Mouse (Mus musculus): ENCODE data around the gene Prrt2. TPM values are rescaled to one million over a fixed set of nuclear protein-coding genes. Genes with fewer than 3 reads are reported as not detected.
A peak's percentile ranks its signal among the peaks of the same experiment; 100 is the strongest.

Gene Prrt2
- polyA plus RNA-seq, 1 experiment from 2014 or later: 9.6 TPM

DNA sequence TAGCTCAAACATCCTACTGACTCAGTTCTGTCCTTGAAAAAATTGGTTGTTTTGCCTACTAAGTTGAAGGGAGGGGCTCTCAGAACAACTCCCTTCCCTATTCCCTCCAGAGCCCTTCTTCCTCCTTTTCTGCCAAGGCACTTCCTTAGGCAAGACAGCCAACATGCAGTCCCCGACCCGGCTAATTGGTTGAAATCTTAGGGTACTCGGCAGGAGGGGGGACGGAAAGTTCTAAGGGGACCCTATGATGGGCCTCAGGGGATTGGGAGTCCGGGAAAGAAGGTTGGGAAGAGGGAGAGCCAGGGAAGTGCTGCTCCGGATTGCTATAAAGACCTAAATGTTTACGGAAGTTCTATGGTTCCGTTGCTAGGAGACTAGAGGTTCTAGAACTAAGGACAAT, 45.5 kb downstream of the Prrt2 start:
- Histone ChIP-seq H3K36me3 (ENCODE audit: control insufficient read depth, insufficient read depth, low read length) (peaks cover 27% of the 10 kb centered on the region), H3K27ac (ENCODE audit: low read depth, low read length) (peak overlapping the region; percentile 97), H3K4me2 (replicated peaks; ENCODE audit: low read depth, low read length) (peak overlapping the region; percentile 58), H3K4me1 (ENCODE audit: control insufficient read depth, insufficient read depth, low read length) (peaks cover 4% of the 10 kb centered on the region; the same call in 1 of the 2 replicates), H3K9ac (ENCODE audit: low read depth, low read length) (peak overlapping the region; percentile 42), H3K4me3 (ENCODE audit: low read length) (peak overlapping the region; percentile 100), H3K9me3 (ENCODE audit: control insufficient read depth, low read length) (no peaks in the 10 kb centered on the region), H3K27me3 (ENCODE audit: control insufficient read depth, insufficient read depth, low read length) (no peaks in the 10 kb centered on the region)
- WGBS: 14% methylated on average over 8 of the region's 8 CpGs
- peak; percentile 30; the same call in 1 of the 2 replicates for ATAC-seq (ENCODE audit: low FRiP score, low TSS enrichment)

Small RNA genes within 50 kb of the gene (microRNA-seq; reads per million reads assigned to microRNA genes)
- not detected for gene Gm44343

Other genes starting within 250 kb of the Prrt2 start
- 87.5 and 94.5 TPM in 2 replicates for gene Ypel3, start 244.3 kb downstream of the Prrt2 start, polyA plus RNA-seq (2014; fragmentation: Nextera tagmentation; extraction: Ambion mirVana)
- gene Tbx6, start 239.7 kb downstream of the Prrt2 start, polyA plus RNA-seq (2014; fragmentation: Nextera tagmentation; extraction: Ambion mirVana): 0.24 and 0.36 TPM in 2 replicates
- 294 and 371 TPM in 2 replicates for gene Ppp4c, start 228.7 kb downstream of the Prrt2 start, polyA plus RNA-seq (2014; fragmentation: Nextera tagmentation; extraction: Ambion mirVana)
- 0.15 TPM in 1 of 2 replicates, not detected in the other for gene Fam57b, start 223.5 kb downstream of the Prrt2 start, polyA plus RNA-seq (2014; fragmentation: Nextera tagmentation; extraction: Ambion mirVana)
- gene 4930451I11Rik, start 189.6 kb downstream of the Prrt2 start, polyA plus RNA-seq (2014; fragmentation: Nextera tagmentation; extraction: Ambion mirVana): not detected in 2 replicates
- gene Doc2a, start 173.8 kb downstream of the Prrt2 start, polyA plus RNA-seq (2014; fragmentation: Nextera tagmentation; extraction: Ambion mirVana): 7.2 and 8.8 TPM in 2 replicates
- gene Hirip3, start 159.2 kb downstream of the Prrt2 start, polyA plus RNA-seq (2014; fragmentation: Nextera tagmentation; extraction: Ambion mirVana): 22.8 and 23.5 TPM in 2 replicates
- gene Ino80e, start 158.8 kb downstream of the Prrt2 start, polyA plus RNA-seq (2014; fragmentation: Nextera tagmentation; extraction: Ambion mirVana): 92.4 and 94.0 TPM in 2 replicates
- 24.9 and 29.2 TPM in 2 replicates for gene Taok2, start 136.5 kb downstream of the Prrt2 start, polyA plus RNA-seq (2014; fragmentation: Nextera tagmentation; extraction: Ambion mirVana)
- gene Tmem219, start 98.3 kb downstream of the Prrt2 start, polyA plus RNA-seq (2014; fragmentation: Nextera tagmentation; extraction: Ambion mirVana): 27.4 and 30.5 TPM in 2 replicates
- gene Kctd13, start 92.3 kb downstream of the Prrt2 start, polyA plus RNA-seq (2014; fragmentation: Nextera tagmentation; extraction: Ambion mirVana): 13.1 and 19.4 TPM in 2 replicates
- 0.16 and 0.34 TPM in 2 replicates for gene Asphd1, start 71.6 kb downstream of the Prrt2 start, polyA plus RNA-seq (2014; fragmentation: Nextera tagmentation; extraction: Ambion mirVana)
- gene Sez6l2, start 70.6 kb downstream of the Prrt2 start, polyA plus RNA-seq (2014; fragmentation: Nextera tagmentation; extraction: Ambion mirVana): 1.1 and 1.7 TPM in 2 replicates
- gene Cdipt, start 45.3 kb downstream of the Prrt2 start, polyA plus RNA-seq (2014; fragmentation: Nextera tagmentation; extraction: Ambion mirVana): 77.4 and 89.1 TPM in 2 replicates
- gene Cdiptos, start 45.1 kb downstream of the Prrt2 start, polyA plus RNA-seq (2014; fragmentation: Nextera tagmentation; extraction: Ambion mirVana): 1.3 and 2.5 TPM in 2 replicates
- 7.7 and 9.7 TPM in 2 replicates for gene Mvp, start 6.6 kb downstream of the Prrt2 start, polyA plus RNA-seq (2014; fragmentation: Nextera tagmentation; extraction: Ambion mirVana)
- 0.31 and 0.38 TPM in 2 replicates for gene Pagr1b, start 4.7 kb downstream of the Prrt2 start, polyA plus RNA-seq (2014; fragmentation: Nextera tagmentation; extraction: Ambion mirVana)
- 41.3 and 89.2 TPM in 2 replicates for gene Pagr1a, start 3.9 kb downstream of the Prrt2 start, polyA plus RNA-seq (2014; fragmentation: Nextera tagmentation; extraction: Ambion mirVana)
- gene Gm42742, start 114 bp downstream of the Prrt2 start, polyA plus RNA-seq (2014; fragmentation: Nextera tagmentation; extraction: Ambion mirVana): 21.8 and 65.4 TPM in 2 replicates
- 73.1 and 77.6 TPM in 2 replicates for gene Maz, start 5.8 kb upstream of the Prrt2 start, polyA plus RNA-seq (2014; fragmentation: Nextera tagmentation; extraction: Ambion mirVana)
- 129 and 151 TPM in 2 replicates for gene Kif22, start 21.3 kb upstream of the Prrt2 start, polyA plus RNA-seq (2014; fragmentation: Nextera tagmentation; extraction: Ambion mirVana)
- gene Zg16, start 66.1 kb upstream of the Prrt2 start, polyA plus RNA-seq (2014; fragmentation: Nextera tagmentation; extraction: Ambion mirVana): not detected in 2 replicates
- 3.5 TPM in 2 replicates for gene AI467606, start 70.1 kb upstream of the Prrt2 start, polyA plus RNA-seq (2014; fragmentation: Nextera tagmentation; extraction: Ambion mirVana)
- 8.9 and 13.0 TPM in 2 replicates for gene Qprt, start 101.0 kb upstream of the Prrt2 start, polyA plus RNA-seq (2014; fragmentation: Nextera tagmentation; extraction: Ambion mirVana)
- 0.14 and 0.26 TPM in 2 replicates for gene Spn, start 116.6 kb upstream of the Prrt2 start, polyA plus RNA-seq (2014; fragmentation: Nextera tagmentation; extraction: Ambion mirVana)
- 41.0 and 57.6 TPM in 2 replicates for gene Cd2bp2, start 174.8 kb upstream of the Prrt2 start, polyA plus RNA-seq (2014; fragmentation: Nextera tagmentation; extraction: Ambion mirVana)
- gene Tbc1d10b, start 187.3 kb upstream of the Prrt2 start, polyA plus RNA-seq (2014; fragmentation: Nextera tagmentation; extraction: Ambion mirVana): 13.5 and 19.7 TPM in 2 replicates
- 10.3 and 11.2 TPM in 2 replicates for gene Mylpf, start 187.7 kb upstream of the Prrt2 start, polyA plus RNA-seq (2014; fragmentation: Nextera tagmentation; extraction: Ambion mirVana)
- 23.0 and 26.2 TPM in 2 replicates for gene Zfp553, start 211.8 kb upstream of the Prrt2 start, polyA plus RNA-seq (2014; fragmentation: Nextera tagmentation; extraction: Ambion mirVana)
- 18.5 and 21.6 TPM in 2 replicates for gene Sept1, start 211.9 kb upstream of the Prrt2 start, polyA plus RNA-seq (2014; fragmentation: Nextera tagmentation; extraction: Ambion mirVana)
- 59.3 and 94.9 TPM in 2 replicates for gene Zfp771, start 223.1 kb upstream of the Prrt2 start, polyA plus RNA-seq (2014; fragmentation: Nextera tagmentation; extraction: Ambion mirVana)
- 252 and 290 TPM in 2 replicates for gene Dctpp1, start 239.5 kb upstream of the Prrt2 start, polyA plus RNA-seq (2014; fragmentation: Nextera tagmentation; extraction: Ambion mirVana)

All from kidney, embryonic 14.5 days (tissue).